Mouse (Mus musculus) mature B cell (primary cell): ENCODE data around the gene Cmtm2a.
"Not testable (repeated sequence)": the region's sequence is repeated elsewhere in the genome, so short reads cannot be mapped to it uniquely, and the experiment has no call there.

ENCODE experiments used
- in situ Hi-C: fragments of 300-500 bp; cut with MboI; formaldehyde crosslinking; loops from 2 replicates; pipeline ENCODE4 v1.14.3; 2019

Gene Cmtm2a

GRCm38 (mm10) chr8:104293081-104293480 lies at the start of gene Cmtm2a:
Gene Cmtm2a (minus strand): TSS chr8:104293181.
- in situ Hi-C loops = not testable (repeated sequence)

GRCm38 (mm10) chr8:104342426-104342825 lies 49.4 kb upstream of the Cmtm2a start:
- in situ Hi-C loops = loop anchor here (5.0 to 10.0 kb wide), 2 partner anchors 100 to 232 kb away; partner anchors contain the start of gene Dync1li2

- in situ Hi-C loops = loop anchor here (5.0 to 10.0 kb wide), 2 partner anchors 101 to 233 kb away; partner anchors contain the start of gene Dync1li2
Measured at GRCm38 (mm10) chr8:104341678-104342077, 48.7 kb upstream of the Cmtm2a start.

GRCm38 (mm10) chr8:104341106-104341561 lies 48.2 kb upstream of the Cmtm2a start:
- in situ Hi-C loops = loop anchor here (5.0 to 10.0 kb wide), 2 partner anchors 101 to 234 kb away; partner anchors contain the start of gene Dync1li2

- in situ Hi-C loops = loop anchor here (5.0 to 10.0 kb wide), 2 partner anchors 102 to 234 kb away; partner anchors contain the start of gene Dync1li2
Measured at GRCm38 (mm10) chr8:104340233-104341105, 47.5 kb upstream of the Cmtm2a start.

GRCm38 (mm10) chr8:104339983-104340232 lies 46.9 kb upstream of the Cmtm2a start:
- in situ Hi-C loops = loop anchor here (5.0 to 10.0 kb wide), 2 partner anchors 102 to 235 kb away; partner anchors contain the start of gene Dync1li2

DNA sequence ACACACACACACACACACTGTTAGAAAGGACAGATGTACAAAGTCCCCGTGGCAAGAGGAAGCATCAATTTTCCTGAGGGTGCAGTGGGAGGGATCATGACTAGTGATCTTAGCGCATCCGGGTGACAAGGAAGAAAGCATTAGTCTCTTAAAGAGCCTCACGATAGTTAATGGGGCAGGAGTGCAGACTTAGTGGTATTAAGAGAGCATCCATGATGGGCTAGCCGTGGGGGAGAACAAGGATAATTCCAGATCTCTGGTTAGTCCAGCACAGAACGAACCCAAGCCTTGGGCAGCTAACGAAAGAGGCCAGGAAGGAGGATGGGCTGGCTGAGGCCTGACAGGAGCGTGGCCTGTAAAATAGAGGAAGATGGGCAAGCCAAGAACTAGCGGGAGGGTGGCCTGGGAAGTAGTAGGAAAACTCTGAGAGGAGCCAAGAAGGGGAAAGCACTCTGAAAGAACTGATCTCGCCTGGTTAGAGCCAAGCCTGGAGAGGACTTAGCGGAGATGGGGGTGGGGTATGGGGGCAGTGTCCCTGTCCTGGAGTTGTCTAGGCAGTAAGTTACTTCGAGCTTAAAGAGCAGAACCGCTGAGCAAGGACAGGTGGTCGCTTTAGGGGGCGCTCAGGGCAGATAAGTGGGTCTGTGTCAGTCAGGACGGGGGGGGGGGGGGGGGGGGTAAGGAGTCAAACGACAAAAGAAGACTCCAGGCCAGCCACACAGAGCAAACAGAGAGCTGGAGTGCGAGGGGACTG lies 46.4 kb upstream of the Cmtm2a start, which contains the start of gene Cmtm3:
TSS of gene Cmtm3 (plus strand) at position 182 of the 754 bp plus-strand sequence.
- in situ Hi-C loops = no loop called here

DNA sequence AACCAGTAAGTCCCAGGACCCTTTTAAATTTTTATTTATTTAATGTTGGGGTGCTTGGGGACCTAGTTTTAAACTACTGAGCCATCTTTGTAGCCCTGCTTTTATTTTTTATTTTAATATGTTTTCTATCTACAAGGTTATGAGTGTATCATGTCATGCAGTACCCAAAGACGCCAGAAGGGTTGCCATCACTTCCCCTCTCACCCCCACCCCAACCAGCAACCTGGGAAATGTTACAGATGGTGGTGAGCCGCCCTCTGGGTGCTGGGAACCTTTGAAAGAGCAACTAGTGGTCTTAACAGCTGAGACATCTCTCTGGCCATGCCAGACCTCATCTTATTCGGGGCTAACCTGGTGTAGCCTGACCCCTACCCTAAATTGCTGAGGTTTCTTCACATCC lies 44.9 kb upstream of the Cmtm2a start:
- in situ Hi-C loops = no loop called here

DNA sequence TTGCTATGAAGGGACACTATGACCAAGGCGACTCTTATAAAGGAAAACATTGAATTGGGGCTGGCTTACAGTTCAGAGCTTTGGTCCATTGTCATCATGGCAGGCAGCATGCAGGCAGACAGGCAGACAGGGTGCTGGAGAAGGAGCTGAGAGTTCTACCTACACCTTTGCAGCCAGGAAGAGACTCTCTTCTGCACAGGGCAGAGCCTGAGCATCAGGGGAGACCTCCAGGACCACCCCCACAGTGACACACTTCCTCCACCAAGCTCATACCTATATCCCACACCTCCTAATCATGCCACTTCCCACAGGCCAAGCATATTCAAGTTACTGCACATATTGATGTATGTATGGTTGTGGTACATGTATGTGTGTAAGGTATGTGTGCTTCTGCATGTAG lies 43.8 kb upstream of the Cmtm2a start:
- in situ Hi-C loops = no loop called here

DNA sequence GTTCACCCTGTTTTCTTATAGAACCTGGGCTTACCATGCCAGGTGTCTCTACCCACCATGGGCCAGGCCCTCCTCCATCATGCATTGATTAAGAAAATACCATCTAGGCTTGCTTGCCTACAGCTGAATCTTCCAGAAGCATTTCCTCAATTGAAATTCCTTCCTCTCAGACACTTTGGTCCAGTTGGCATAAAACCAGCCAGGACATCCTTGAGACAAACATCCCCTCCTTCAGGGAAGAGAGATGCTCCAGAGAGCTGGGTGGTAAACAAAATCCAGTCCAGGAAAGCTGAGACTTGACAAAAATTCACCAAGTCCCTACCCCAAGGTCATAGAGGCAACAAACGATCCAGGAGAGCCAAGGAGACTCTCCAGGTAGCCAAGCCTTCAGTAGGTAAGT lies 41.2 kb upstream of the Cmtm2a start:
- in situ Hi-C loops = no loop called here

- in situ Hi-C loops = no loop called here
Measured at GRCm38 (mm10) chr8:104333786-104334185, 40.8 kb upstream of the Cmtm2a start.

DNA sequence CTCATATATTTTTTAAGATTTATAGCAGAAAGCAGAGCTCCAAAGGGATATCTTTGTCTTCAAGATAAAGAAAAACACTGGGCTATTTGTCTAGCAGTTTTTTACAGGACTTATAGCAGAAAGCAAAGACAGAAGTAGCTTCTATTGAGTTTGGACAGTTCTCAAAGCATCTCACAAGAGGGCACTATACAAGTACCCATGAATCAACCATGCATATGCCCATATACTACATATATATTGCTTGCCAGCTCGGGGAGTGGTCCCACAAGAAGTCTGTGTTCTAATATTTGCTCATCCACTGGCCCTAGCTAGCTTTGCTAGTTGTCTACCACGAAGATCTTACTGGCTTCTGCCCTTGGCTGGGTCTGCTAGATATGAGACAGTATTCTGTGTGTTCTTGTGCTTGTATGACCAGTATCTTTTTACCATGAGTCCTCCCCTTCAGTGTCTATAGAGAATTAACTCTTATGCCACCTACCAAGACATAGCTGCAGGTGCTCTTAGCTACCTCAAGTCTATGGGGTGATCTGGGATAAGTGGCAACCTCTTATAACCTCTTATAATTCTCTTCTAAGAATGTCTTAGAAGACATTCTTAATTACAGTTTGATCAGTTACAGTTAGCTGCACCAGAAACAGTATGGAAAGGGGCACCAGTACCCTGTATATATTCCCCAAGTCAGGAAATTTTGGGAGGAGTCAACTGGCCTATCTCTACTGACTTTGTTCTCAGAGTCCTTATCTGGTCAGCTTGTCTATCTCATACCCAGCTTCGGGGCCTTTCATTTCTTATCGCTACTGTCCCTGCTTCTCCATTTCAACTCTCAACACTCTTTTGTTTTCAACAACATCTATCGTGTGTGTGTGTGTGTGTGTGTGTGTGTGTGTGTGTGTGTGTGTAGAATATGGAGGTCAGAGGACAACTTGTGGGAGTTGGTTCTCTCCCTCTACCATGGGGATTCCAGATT lies 40.0 kb upstream of the Cmtm2a start:
- in situ Hi-C loops = no loop called here

- in situ Hi-C loops = not testable (repeated sequence)
Measured at GRCm38 (mm10) chr8:104321930-104322329, 28.9 kb upstream of the Cmtm2a start, which contains the start of gene Cmtm2b. Gene Cmtm2b (plus strand): TSS chr8:104322230.

- in situ Hi-C loops = not testable (repeated sequence)
Measured at GRCm38 (mm10) chr8:104321267-104321666, 28.3 kb upstream of the Cmtm2a start, which contains the start of gene Gm11020. Gene Gm11020 (plus strand): TSS chr8:104321567.

GRCm38 (mm10) chr8:104313311-104313710 lies 20.3 kb upstream of the Cmtm2a start:
- in situ Hi-C loops = no loop called here

GRCm38 (mm10) chr8:104312023-104312422 lies 19.0 kb upstream of the Cmtm2a start:
- in situ Hi-C loops = not testable (repeated sequence)

- in situ Hi-C loops = not testable (repeated sequence)
Measured at GRCm38 (mm10) chr8:104309441-104310155, 16.6 kb upstream of the Cmtm2a start, which contains the start of the genes Gm45711 and Cmtm1. Gene Gm45711 (minus strand): TSS chr8:104310081. Gene Cmtm1 (minus strand): TSS chr8:104310145.

DNA sequence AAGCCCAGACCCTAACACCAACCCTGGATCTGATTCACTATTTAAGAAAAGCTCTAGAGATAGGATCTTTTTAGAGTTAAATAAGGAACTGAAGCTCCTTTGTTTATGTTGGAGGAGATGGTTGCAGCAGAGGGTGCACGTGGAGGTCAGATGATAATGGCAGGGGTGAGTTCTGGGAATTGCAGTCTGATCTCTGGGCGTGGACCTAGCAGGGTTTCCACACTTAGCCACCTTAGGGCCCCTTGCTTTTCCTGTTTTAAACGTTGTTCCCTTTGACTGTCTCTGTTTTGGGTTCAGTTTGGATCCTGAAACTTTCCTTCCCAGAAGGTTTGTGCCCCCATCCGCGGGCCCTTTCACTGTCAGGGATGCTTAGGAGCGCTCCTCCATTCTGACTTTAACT lies 15.4 kb upstream of the Cmtm2a start:
- in situ Hi-C loops = not testable (repeated sequence)

DNA sequence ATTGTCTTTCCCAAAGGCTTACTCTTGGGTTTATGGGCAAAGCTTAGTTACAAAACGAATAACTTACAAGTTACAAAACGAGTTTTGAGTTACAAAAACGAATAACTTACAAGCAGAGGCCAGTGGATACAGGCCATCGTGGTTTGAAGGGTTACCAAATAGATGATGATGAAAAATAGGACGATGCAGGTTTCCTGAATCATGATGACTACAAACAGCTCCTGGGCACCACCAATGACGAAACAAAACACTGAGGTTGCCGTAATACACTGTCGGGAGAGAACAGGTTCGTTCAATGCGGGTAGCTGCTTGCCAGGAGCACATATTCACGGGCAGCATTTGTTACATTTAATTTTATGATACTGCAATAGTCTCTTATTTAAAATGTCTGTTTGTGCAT lies 12.0 kb upstream of the Cmtm2a start:
- in situ Hi-C loops = no loop called here

GRCm38 (mm10) chr8:104302536-104302935 lies 9.6 kb upstream of the Cmtm2a start:
- in situ Hi-C loops = not testable (repeated sequence)
